ENCODE assay signal across 1 mouse cellular context in genomic region chr3:115758455-115758912, GRCm38 (mm10).
TF ChIP-seq lines count a peak whose summit lies in the region.

No protein-coding gene starts in this region.

TF ChIP-seq in MEL, 35 proteins besides CTCF, POLR2A, EP300 and RAD21 (continued from another document):
- TF ChIP-seq E2F4 (IDR thresholded peaks at IDR 0.05; ENCODE audit: borderline replicate concordance, low read depth, low read length) = no peak
- no peak for TF ChIP-seq TCF12 (IDR thresholded peaks at IDR 0.05; ENCODE audit: low read depth, low read length)
- no peak for TF ChIP-seq USF1 (IDR thresholded peaks at IDR 0.05; ENCODE audit: low read depth, low read length)
